Mouse (Mus musculus) olfactory bulb, adult 2 months (tissue): ENCODE measurements around the gene Hkdc1. TPM values are rescaled to one million over a fixed set of nuclear protein-coding genes. Genes with fewer than 3 reads are reported as not detected.

ENCODE experiments used
- H3K27ac ChIP-seq: fragments of 200-500 bp; 2 replicates; pipeline ENCODE4 v1.5.1; 2012; ENCODE audit warnings: low read depth, low read length; ENCODE audit not compliant: insufficient read depth
- H3K4me1 ChIP-seq: fragments of 200-500 bp; 2 replicates; pipeline ENCODE4 v1.6.1; 2012; ENCODE audit warnings: low read length; ENCODE audit not compliant: control insufficient read depth, insufficient read depth
- H3K4me3 ChIP-seq: fragments of 200-500 bp; 2 replicates; pipeline ENCODE4 v1.5.1; 2012; ENCODE audit warnings: mild to moderate bottlenecking, low read depth, low read length, moderate library complexity; ENCODE audit not compliant: insufficient read depth
- CTCF ChIP-seq: fragments of 200-500 bp; IDR thresholded peaks from 2 replicates; pipeline ENCODE4 v1.5.1; 2012; ENCODE audit warnings: low read depth, mild to moderate bottlenecking, low read length, moderate library complexity; ENCODE audit not compliant: insufficient read depth
- POLR2A ChIP-seq: fragments of 200-500 bp; IDR thresholded peaks from 2 replicates; pipeline ENCODE4 v1.6.1; 2012; ENCODE audit warnings: mild to moderate bottlenecking, low read depth, low read length, moderate library complexity; ENCODE audit not compliant: insufficient read depth
- WGBS: fragments of 180-500 bp; shearing (Covaris S2); methylation state at CpG from one replicate; pipeline ENCODE4 v1.1.7; 2018; 5-methylcytosine and 5-hydroxymethylcytosine counted together
- polyA plus RNA-seq: library from polyadenylated mRNA; stranded (reverse); fragments of >200 nt; gene quantifications from 2 replicates; pipeline ENCODE4 v1.2.4, GENCODE M21; 2012; ENCODE audit warnings: low replicate concordance; ENCODE audit not compliant: missing spikeins, insufficient read depth, insufficient read length

Hkdc1 gene
- polyA plus RNA-seq, 1 experiment, result not detected

GRCm38 (mm10) chr10:62421127-62421526 lies 1.2 kb downstream of the Hkdc1 start:
- no peak overlapping the region for H3K4me3 ChIP-seq
- H3K27ac ChIP-seq, result no peak overlapping the region
- no peak for TF ChIP-seq CTCF
- no peak for TF ChIP-seq POLR2A
- H3K4me1 ChIP-seq, result peaks cover 8% of the 10 kb centered on the region; the same call in 1 of the 2 replicates
- 82% methylated on average over 3 of the region's 3 CpGs for WGBS

GRCm38 (mm10) chr10:62420399-62420798 lies 1.9 kb downstream of the Hkdc1 start:
- peaks cover 8% of the 10 kb centered on the region; the same call in 1 of the 2 replicates for H3K4me1 ChIP-seq
- WGBS, result 72% methylated on average over 6 of the region's 6 CpGs
- TF ChIP-seq POLR2A (no peak), CTCF (no peak)

GRCm38 (mm10) chr10:62419422-62419821 lies 2.9 kb downstream of the Hkdc1 start:
- H3K4me3 ChIP-seq, result no peak overlapping the region
- no peak for TF ChIP-seq POLR2A
- no peak overlapping the region for H3K27ac ChIP-seq
- WGBS, result 90% methylated on average over 5 of the region's 5 CpGs
- peaks cover 8% of the 10 kb centered on the region; the same call in 1 of the 2 replicates for H3K4me1 ChIP-seq

More at GRCm38 (mm10) chr10:62420399-62420798, 1.9 kb downstream of the Hkdc1 start:
- Histone ChIP-seq H3K27ac (no peak overlapping the region), H3K4me3 (no peak overlapping the region)

GRCm38 (mm10) chr10:62418831-62419356 lies 3.4 kb downstream of the Hkdc1 start:
- Histone ChIP-seq H3K27ac (no peak overlapping the region), H3K4me3 (no peak overlapping the region), H3K4me1 (peaks cover 8% of the 10 kb centered on the region; the same call in 1 of the 2 replicates)
- 43% methylated on average over 7 of the region's 7 CpGs for WGBS
- no peak for TF ChIP-seq CTCF
- no peak for TF ChIP-seq POLR2A

GRCm38 (mm10) chr10:62413606-62413982 lies 8.7 kb downstream of the Hkdc1 start:
- peaks cover 3% of the 10 kb centered on the region; the same call in 1 of the 2 replicates for H3K4me1 ChIP-seq
- 65% methylated on average over 4 of the region's 4 CpGs for WGBS
- no peak overlapping the region for H3K4me3 ChIP-seq
- TF ChIP-seq CTCF (no peak), POLR2A (no peak)
- no peak overlapping the region for H3K27ac ChIP-seq

GRCm38 (mm10) chr10:62412906-62413605 lies 9.2 kb downstream of the Hkdc1 start:
- WGBS, result 49% methylated on average over 8 of the region's 8 CpGs
- TF ChIP-seq CTCF, result no peak
- TF ChIP-seq POLR2A, result no peak
- Histone ChIP-seq H3K4me1 (peaks cover 3% of the 10 kb centered on the region; the same call in 1 of the 2 replicates), H3K27ac (no peak overlapping the region), H3K4me3 (no peak overlapping the region)

- 64% methylated on average over 19 of the region's 19 CpGs for WGBS
- Histone ChIP-seq H3K4me1 (no peaks in the 10 kb centered on the region), H3K27ac (no peak overlapping the region), H3K4me3 (no peak overlapping the region)
- TF ChIP-seq CTCF (no peak), POLR2A (no peak)
These were observed 10.6 kb downstream of the Hkdc1 start for GRCm38 (mm10) chr10:62411431-62412410.

GRCm38 (mm10) chr10:62410943-62411342 lies 11.3 kb downstream of the Hkdc1 start:
- Histone ChIP-seq H3K4me3 (no peak overlapping the region), H3K4me1 (no peaks in the 10 kb centered on the region), H3K27ac (no peak overlapping the region)
- TF ChIP-seq CTCF (peak; percentile 60; the same call in 1 of the 2 replicates), POLR2A (no peak)
- WGBS, result under 1% methylated on average over 5 of the region's 5 CpGs

- Histone ChIP-seq H3K4me1 (peaks cover 15% of the 10 kb centered on the region), H3K27ac (no peak overlapping the region), H3K4me3 (0 out of 2 replicates have a peak overlapping the region, but pooled peaks have one; percentile 0)
- 27% methylated on average over 14 of the region's 14 CpGs for WGBS
- TF ChIP-seq POLR2A, result no peak
- no peak for TF ChIP-seq CTCF
These were observed 17.4 kb downstream of the Hkdc1 start for GRCm38 (mm10) chr10:62404901-62405300.
